Comparison of ENCODE assay signal across 7 mouse cellular contexts in genomic region chr4:142077572-142078271, GRCm38 (mm10). TPM values are rescaled to one million over a fixed set of nuclear protein-coding genes. Genes with fewer than 3 reads are reported as not detected.
DNase-seq lines count a peak whose midpoint lies in the region; ATAC-seq and TF ChIP-seq lines count a peak whose summit lies in the region.

No protein-coding gene starts in this region.

- H3K4me2 ChIP-seq in embryonic facial prominence, embryonic 13.5 days = peak overlapping the region; percentile 43

- peak; percentile 49 for DNase-seq in liver, adult 2 months (ENCODE audit: extremely low read depth, low read depth, low spot score)
- no peak for DNase-seq in liver
- DNase-seq in adrenal gland, adult 8-10 months = peak; percentile 35
- peak; percentile 65 for DNase-seq in kidney, adult 18-20 months

- H3K79me2 ChIP-seq in liver, adult 2 months (ENCODE audit: control insufficient read depth, insufficient read depth, low read length) = peaks cover 12% of the 10 kb centered on the region; the same call in 1 of the 2 replicates

- H3K9me3 ChIP-seq in embryonic facial prominence, embryonic 13.5 days = no peaks in the 10 kb centered on the region
- H3K9me3 ChIP-seq in megakaryocyte, embryonic 14.5 days = no peaks in the 10 kb centered on the region

- TF ChIP-seq POLR2A in liver, adult 2 months (IDR thresholded peaks at IDR 0.05; ENCODE audit: extremely low read depth, insufficient read depth, low read length) = no peak

- peak overlapping the region; percentile 61 for H3K27ac ChIP-seq in liver, adult 2 months (replicated peaks; ENCODE audit: insufficient read depth, low read depth, low read length)
- H3K27ac ChIP-seq in embryonic facial prominence, embryonic 13.5 days = peak overlapping the region; percentile 44; the same call in 1 of the 2 replicates

- H3K4me1 ChIP-seq in liver, adult 2 months (ENCODE audit: control insufficient read depth, insufficient read depth, low read length) = peaks cover 14% of the 10 kb centered on the region; the same call in 1 of the 2 replicates
- peaks cover 68% of the 10 kb centered on the region for H3K4me1 ChIP-seq in embryonic facial prominence, embryonic 13.5 days
- H3K4me1 ChIP-seq in megakaryocyte, embryonic 14.5 days = peaks cover 11% of the 10 kb centered on the region; the same call in 1 of the 2 replicates

- H3K9ac ChIP-seq in liver, adult 2 months (ENCODE audit: low read depth, low read length) = peak overlapping the region; percentile 27; the same call in 1 of the 2 replicates
- 0 out of 2 replicates have a peak overlapping the region, but pooled peaks have one; percentile 21 for H3K9ac ChIP-seq in embryonic facial prominence, embryonic 13.5 days

- 49% methylated on average over 18 of the region's 18 CpGs for WGBS in liver, adult 2 months
- WGBS in embryonic facial prominence, embryonic 13.5 days = 20% methylated on average over 18 of the region's 18 CpGs

- H3K4me3 ChIP-seq in liver, adult 2 months (ENCODE audit: insufficient read depth, low read depth, low read length) = no peak overlapping the region
- H3K4me3 ChIP-seq in embryonic facial prominence, embryonic 13.5 days = no peak overlapping the region; the same call in 1 of the 2 replicates
- H3K4me3 ChIP-seq in megakaryocyte, embryonic 14.5 days (replicated peaks) = peak overlapping the region; percentile 70

- H3K36me3 ChIP-seq in liver, adult 2 months (ENCODE audit: control insufficient read depth, insufficient read depth, low read length) = no peaks in the 10 kb centered on the region
- H3K36me3 ChIP-seq in embryonic facial prominence, embryonic 13.5 days = no peaks in the 10 kb centered on the region
- H3K36me3 ChIP-seq in megakaryocyte, embryonic 14.5 days (replicated peaks; ENCODE audit: low read length) = no peaks in the 10 kb centered on the region

- H3K27me3 ChIP-seq in liver, adult 2 months (ENCODE audit: control insufficient read depth, insufficient read depth, low read length) = no peaks in the 10 kb centered on the region
- H3K27me3 ChIP-seq in embryonic facial prominence, embryonic 13.5 days = no peaks in the 10 kb centered on the region; the same call in 1 of the 2 replicates
- peaks cover 52% of the 10 kb centered on the region for H3K27me3 ChIP-seq in megakaryocyte, embryonic 14.5 days (replicated peaks)

- no peak for TF ChIP-seq CTCF in liver, adult 2 months (IDR thresholded peaks at IDR 0.05; ENCODE audit: low read depth, low read length)

- ATAC-seq in embryonic facial prominence, embryonic 13.5 days (ENCODE audit: insufficient number of reproducible peaks, insufficient read depth, low FRiP score, low TSS enrichment, low read depth) = no peak
- no peak for ATAC-seq in megakaryocyte-erythroid progenitor cell, adult 5-6 weeks (replicated peaks; ENCODE audit: low FRiP score, low TSS enrichment, poor library complexity, severe bottlenecking)

RNA-seq across cellular contexts. Expression of gene Tmem51, which starts 6.4 kb away (rescaled TPM):
- 4.1 and 6.8 TPM in 2 replicates for total RNA-seq in liver, adult 2 months (2014; rRNA removed)
- polyA plus RNA-seq in liver, adult 2 months (2012; rRNA removed) = 4.0 and 13.3 TPM in 2 replicates
- total RNA-seq in adrenal gland, adult 8-10 months (2022) = 1 to 10 TPM; 3.6 to 5.7 (median 4.7) TPM
- polyA plus RNA-seq in embryonic facial prominence, embryonic 13.5 days (2015; fragmentation: Nextera tagmentation; extraction: Ambion mirVana) = 13.9 and 14.2 TPM in 2 replicates
- 13.4 TPM in 1 of 2 replicates, not detected in the other for polyA plus RNA-seq in megakaryocyte, embryonic 14.5 days (2012; ENCODE audit: insufficient read depth, low replicate concordance)
- total RNA-seq in megakaryocyte-erythroid progenitor cell, adult 5-6 weeks (2014; fragmentation: Nextera tagmentation) = 0.42 TPM in 1 of 2 replicates, not detected in the other
- not detected in 2 replicates for total RNA-seq in megakaryocyte-erythroid progenitor cell, adult 5-6 weeks (2017)
